Mouse (Mus musculus) ES-E14 (cell line): ENCODE measurements around the gene Gcsh.

Experiments used
- CHD2 ChIP-seq: IDR thresholded peaks from 2 replicates; pipeline ENCODE4 v1.6.1; 2014; ENCODE audit warnings: mild to moderate bottlenecking, low read depth, low read length, inconsistent platforms
- HCFC1 ChIP-seq: IDR thresholded peaks from 2 replicates; pipeline ENCODE4 v1.6.1; 2012; ENCODE audit warnings: low read length, inconsistent platforms, borderline replicate concordance; ENCODE audit not compliant: insufficient read depth
- MAFK ChIP-seq: IDR thresholded peaks from 2 replicates; pipeline ENCODE4 v1.6.1; 2014; ENCODE audit warnings: mild to moderate bottlenecking, low read depth, low read length, inconsistent platforms; ENCODE audit not compliant: insufficient read depth
- ZC3H11A ChIP-seq: IDR thresholded peaks from 2 replicates; pipeline ENCODE4 v1.6.1; 2012; ENCODE audit warnings: low read depth, mild to moderate bottlenecking, inconsistent platforms, low read length, borderline replicate concordance
- ZNF384 ChIP-seq: IDR thresholded peaks from 2 replicates; pipeline ENCODE4 v1.6.1; 2012; ENCODE audit warnings: low read depth, low read length, inconsistent platforms

GRCm38 (mm10) chr8:117017006-117017405 lies 23.7 kb upstream of the Gcsh start:
- TF ChIP-seq ZC3H11A, result no peak
- TF ChIP-seq MAFK, result no peak
- TF ChIP-seq CHD2, result no peak
- TF ChIP-seq HCFC1, result no peak
- no peak for TF ChIP-seq ZNF384
